Mouse (Mus musculus) frontal cortex, postnatal 14 days (tissue): Measurements from ENCODE around the gene Sost.

Experiments
- DNase-seq, 2 experiments: peaks; one replicate each; pipeline ENCODE4 v3.0.0; 2022; ENCODE audit warnings: low spot score in 2 of 2

Sost gene

DNA sequence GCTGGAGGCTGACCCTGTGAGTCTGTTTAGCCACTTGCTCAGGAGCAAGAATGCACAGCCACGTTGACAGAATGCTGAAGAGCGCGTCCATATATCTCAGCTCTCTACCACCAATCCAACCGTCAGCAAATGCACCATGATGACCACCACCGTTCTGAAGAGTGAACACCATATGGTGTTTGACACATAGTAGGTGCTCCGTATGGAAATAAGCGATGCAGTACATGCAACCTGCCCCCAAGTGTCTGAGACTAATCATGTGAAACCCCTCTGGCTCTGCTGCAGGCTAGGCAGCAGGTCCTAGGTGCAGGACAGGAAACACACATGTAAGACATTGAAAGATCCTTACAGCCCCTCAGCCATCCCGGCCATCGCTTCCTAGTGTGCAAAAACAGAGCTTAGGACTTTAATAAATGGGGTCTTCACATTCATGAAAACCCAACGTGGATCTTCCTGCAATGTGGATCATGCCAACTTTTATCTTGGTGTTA is 16.7 kb upstream of the Sost start:
- DNase-seq, result no peak

DNA sequence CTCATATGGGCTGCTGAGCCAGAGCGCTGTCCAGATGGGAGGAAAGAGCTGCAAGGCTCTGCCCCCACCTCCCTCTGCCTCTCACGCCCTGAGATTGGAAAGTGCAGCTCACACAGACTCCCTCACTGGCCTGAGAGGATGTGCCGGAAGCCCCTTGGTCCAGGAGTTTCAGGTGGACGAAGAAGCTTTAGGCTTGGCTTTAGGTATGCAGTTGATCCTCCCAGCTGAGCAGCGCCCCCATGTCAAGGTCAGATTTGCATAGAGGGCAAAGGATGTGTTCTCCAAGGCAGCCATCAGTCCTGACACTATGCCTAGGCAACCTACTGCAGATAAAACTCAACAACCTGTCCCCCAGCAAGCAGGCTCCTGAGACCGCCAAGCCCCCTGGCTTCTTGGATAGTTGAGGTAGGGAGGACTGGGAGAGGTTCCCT is 16.2 kb upstream of the Sost start:
- DNase-seq, result no peak

DNA sequence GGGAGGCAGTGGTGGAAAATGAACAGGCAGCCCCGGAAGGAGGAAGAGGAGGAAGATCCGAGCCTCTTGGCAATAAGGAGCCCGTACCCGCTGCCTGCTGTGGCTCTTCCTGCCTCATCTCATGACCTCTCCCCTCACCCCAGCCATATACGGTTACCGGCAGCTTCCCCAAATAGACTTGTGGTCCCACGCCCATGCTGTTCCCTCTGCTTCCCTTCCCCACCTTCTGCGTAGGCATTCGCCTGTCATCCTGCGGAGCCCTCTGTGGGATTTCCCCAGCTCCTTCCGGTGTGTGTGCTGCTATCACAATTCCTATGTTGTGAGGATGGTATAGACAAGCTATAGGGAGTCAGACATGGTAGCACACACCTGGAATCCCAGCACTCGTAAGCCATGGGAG is 15.0 kb upstream of the Sost start:
- no peak for DNase-seq

DNA sequence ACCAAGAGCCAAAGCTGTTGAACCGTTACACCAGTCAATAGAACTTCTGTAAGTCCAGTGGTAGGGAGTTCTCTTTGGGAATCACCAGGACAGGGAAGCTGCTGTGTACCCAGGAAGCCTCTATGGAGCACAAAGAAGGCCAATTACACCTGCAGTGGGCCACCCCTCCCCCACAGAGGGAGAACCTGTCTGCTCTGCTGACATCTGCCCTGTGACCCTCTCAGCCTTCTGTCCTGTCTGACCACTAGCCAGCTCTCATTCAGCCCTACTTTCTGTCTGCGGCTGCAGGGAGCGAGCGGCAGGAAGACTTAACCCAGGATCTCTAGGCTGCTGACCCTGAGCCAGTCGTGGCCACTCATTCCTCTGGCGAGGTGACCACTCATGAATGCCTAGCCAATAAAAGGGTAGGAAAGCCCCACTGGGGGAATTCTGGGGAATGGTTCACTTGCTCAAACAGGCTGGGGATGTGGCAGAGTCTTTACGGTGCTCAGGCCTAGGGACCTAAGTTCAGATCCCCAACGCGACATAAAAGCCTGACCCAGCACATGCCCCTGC is 13.9 kb upstream of the Sost start:
- no peak for DNase-seq

DNA sequence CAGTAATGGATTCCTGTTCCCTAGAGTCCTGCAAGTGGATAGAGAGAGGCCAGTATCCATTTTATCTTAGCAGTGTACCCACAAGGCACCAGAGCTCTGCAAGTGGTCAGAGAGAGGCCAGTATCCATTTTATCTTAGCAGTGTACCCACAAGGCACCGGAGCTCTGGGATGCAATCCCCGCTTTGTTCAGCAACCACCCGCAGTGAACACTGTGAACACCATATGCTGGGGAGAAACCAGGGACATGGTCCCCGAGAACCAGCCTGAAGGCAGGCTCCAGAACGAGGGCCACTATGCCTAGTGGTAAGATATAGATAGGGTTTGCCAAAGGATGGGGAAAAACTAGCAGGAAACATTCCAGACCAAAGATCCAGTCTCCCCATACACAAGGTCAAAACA is 12.3 kb upstream of the Sost start:
- DNase-seq, result no peak

DNA sequence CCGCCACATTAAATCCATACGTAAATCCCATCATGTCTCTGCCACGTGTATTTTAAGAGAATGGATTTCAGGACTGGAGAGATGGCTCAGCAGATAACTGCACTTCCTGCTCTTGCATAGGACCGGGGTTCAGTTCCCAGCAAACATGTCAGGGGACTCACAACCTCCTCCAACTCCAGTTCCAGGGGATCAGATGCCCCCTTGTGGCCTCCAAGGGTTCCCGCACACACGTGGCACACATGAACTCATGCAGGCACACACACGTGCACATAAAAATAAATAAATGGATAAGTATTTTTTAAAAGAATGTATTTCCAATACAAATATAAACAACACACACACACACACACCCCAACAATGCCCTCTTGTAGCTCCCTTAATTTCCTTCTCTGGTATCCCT is 10.1 kb upstream of the Sost start:
- DNase-seq, result no peak

DNA sequence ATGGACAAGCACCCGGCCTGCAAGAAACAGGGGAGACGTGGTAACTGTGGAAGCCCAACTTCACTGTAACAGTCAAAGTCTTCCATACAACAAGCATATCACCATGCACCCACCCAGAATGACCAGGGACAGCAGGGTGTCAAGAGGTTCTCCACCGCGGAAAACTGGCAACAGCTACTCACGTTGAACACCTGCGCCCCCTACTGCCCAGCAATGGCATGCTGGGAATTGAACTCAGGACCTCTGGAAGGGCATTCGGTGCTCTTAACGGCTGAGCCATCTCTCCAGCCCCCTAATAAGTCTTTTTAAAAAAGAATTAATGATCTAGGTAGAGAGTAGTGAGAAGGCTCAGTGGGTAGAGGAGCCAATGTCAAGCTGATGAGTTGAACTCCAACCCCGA is 8.1 kb upstream of the Sost start:
- DNase-seq, result no peak

DNA sequence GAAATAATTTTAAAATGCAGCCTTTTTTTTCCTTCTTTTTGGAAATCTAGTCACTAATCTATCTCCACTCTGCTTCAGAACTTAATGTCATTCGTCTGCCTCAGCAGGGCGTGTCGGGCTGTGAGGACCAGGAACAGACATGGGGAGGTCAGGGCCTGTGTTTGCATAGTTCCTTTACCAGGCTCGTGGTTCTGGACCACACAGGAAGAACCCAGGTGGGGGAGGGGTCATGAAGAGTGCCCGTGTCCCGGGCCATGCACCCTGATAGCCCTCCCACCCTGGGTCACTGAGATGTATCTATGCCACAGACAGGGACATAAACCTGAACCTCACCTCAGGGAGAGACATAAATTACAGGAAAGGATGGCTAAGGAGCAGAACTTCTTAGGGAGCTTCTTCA is 7.4 kb upstream of the Sost start:
- DNase-seq, result no peak

DNA sequence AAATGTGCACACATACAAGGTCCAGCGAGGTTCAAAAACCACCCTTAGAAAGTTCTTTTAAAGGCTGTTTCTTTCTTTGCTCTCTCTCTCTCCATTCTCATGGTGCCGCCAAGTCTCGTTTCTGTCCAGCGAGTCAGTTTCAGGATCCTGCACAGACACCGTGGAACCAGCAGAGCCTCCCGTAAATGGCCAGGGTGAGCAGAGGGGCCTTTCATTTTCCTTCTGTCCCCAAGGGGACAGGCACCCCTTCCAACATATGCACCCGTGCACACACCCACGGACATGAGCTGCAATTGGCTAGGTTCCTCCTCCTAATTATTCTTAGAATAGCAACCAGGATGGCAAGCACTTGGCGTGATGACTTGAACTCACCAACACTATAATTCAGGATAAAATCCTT is 6.7 kb upstream of the Sost start:
- no peak for DNase-seq

DNA sequence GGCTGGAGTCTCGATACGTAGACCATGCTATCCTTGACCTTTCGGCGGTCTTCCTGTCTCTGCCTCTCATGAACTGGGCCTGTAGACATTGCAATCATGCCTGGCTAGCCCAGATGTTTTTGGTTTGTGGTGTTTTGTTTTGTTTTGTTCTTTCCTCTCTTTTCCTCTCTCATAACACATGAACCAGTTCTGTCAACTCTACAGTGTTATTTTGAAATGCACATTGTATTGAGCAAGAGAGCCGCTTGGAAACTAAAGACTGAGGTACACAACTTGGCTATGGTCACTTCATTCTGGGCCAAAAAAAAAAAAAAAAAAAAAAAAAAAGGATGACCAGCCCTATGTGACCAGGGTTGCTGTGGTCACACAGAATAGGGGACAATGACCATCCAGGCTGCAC is 5.8 kb upstream of the Sost start:
- no peak for DNase-seq

DNA sequence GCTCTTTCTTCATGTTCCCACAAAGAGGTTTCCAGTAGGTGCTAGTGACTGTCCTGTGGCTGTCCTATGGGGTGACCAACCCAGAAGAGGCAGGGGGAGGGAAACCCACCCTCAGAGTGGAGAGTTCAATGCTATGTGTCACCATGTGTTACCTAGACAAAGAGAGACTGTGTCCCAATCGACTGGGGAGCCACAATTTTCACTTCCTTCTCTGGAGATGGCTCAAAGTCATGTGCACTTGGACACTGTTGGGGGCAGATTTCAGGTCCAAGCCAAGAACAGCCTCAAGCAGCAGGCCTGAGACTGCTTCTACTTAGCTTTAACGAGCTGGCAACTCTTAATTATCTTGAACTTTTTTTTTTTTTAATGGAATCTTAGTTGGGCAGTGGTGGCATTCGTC is 5.3 kb upstream of the Sost start:
- DNase-seq, result no peak

DNA sequence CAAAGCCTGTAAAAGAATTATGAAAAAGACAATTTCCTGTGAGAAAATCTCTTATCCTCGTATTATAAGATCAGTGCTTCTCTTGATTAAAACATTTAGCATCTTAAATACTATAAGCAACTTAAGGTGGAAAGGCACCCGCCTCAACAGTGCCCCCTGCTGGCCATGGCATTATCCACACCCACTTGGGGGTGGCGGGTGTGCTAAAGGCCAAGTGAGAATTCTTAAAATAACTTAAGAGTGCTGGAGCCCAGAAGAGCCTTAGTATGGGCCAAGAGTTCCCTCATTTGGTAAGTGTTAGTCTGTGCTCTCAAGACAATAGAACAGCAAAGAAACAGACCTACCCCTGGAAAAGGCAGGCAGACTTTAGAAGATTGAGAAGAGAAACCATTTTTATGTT is 4.6 kb upstream of the Sost start:
- no peak for DNase-seq

DNA sequence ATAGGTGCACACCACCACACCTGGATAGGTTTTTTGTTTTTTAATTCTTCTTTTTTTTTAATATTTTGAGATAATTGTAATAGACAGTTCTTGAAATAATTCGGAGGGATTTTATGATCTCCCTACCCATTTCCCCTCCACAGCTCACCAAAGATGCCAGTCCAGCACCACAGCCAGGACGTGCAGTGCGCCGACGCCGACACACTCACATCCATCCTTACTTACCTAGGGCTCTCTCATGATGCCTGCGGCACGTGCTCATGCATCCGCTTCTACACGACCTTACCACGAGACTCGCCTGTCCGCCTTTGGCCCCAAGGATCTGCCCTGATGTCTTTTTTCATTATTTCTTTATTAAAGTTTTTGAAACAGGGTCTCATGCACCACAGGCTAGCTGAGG is 3.0 kb upstream of the Sost start:
- DNase-seq, result no peak

DNA sequence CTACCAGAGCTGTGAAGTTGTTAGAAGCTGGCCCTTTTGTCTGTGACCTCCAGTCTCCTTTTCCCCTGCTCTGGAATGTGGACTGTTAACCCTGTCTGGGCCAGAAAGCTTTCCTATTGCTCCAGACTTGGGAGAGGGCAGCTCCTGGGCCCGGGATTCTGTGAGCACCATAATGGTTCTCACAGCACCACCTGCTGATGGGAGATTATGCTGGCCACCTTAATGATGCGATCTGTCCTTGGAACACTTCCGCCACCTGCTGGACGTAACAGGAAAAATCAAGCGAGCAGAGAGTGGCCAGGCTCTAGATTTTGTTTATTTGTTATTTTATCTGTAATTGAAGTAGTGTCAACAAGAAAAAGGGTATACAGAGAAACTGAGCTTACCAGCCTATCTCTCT is 2.0 kb upstream of the Sost start:
- DNase-seq, result peak; percentile 65 to 80

DNA sequence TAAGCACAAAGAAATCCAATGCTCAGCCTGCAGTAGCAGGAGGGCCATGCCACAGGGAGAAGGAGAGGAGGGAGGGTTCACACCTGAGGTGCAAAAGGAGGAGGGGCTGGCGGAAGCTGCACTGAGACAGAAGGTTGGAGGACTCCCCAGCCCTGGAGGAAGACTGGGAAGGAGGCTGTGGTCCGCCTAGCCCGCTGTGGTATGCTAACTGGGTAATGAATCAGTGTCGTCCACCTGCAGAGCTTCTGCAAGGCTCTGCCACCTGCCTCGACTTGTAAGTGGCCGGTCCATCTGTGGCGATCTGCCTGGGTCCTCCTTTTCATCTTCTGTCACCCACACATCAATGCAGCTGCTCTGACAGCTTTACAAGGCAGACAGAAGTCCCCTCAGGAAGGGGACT is 1.5 kb upstream of the Sost start:
- no peak for DNase-seq

DNA sequence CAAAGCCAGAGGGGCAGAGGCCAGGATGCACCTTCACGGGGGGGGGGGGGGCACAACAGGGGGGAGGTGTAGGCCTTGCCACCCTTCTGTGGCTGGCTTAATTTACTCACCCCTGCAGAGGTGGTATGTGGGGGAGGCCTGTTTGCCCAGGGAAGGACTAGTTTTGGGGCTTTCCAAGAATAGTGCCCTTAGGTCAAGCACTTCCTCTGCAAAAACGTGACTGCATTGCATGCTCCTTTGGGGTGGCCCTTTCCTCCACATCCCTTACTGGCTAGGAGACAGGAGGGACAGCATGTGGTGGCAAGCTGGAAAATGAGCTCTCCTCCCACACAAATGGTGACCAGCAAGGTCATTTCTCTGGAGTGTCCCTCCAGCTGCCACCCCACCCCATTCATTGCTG is 1.3 kb downstream of the Sost start:
- DNase-seq, result no peak

DNA sequence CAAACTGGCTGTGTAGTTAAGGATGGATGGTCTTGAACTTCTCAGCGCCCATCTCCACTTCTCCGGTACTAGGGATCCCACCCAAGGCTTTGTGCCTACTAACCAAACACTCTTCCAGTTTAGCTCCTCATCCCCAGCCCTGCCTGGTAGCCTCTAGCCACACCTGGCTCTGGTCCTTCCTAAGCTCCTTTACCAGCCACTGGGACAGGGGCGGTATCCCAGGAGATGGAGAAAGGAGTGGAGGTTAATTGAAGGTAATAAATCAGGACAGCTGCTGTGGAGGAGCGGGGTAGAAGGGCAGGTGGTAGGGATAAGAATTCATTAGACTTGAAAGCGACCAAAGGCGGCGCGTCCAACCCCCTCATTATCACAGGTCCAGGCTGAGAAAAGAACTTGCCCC is 2.2 kb downstream of the Sost start:
- no peak for DNase-seq

DNA sequence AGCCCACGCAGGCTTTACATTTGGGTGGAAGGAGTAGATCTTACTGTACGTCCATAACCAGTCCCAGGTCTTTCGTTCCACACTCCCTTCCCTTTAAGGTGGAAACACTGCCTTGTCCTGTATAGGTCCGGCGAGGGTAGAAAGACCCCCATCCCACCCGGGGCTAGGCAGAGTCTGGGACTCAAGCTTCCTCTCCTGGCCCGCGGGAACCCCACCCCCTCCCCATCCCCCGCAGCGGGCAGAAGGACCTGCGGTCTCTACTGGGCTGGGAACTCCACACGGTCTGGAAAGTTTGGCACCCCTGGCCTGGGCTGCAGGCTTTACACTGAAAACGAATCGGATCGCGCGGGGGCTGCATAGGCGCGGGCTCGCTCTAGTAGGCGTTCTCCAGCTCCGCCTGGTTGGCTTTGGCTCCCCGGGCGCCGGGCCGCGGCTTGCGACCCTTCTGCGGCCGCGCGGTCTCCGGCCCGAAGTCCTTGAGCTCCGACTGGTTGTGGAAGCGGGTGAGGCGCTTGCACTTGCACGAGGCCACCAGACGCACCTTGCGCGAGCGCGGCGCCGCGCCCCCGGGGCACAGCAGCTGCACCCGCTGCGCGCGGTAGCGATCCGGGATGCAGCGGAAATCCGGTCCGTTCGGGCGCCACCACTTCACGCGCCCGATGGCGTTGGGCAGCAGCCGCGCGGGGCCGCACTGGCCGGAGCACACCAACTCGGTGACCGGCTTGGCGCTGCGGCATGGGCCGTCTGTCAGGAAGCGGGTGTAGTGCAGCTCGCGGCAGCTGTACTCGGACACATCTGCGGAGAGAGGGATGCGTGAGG is 3.1 kb downstream of the Sost start:
- DNase-seq, result no peak

DNA sequence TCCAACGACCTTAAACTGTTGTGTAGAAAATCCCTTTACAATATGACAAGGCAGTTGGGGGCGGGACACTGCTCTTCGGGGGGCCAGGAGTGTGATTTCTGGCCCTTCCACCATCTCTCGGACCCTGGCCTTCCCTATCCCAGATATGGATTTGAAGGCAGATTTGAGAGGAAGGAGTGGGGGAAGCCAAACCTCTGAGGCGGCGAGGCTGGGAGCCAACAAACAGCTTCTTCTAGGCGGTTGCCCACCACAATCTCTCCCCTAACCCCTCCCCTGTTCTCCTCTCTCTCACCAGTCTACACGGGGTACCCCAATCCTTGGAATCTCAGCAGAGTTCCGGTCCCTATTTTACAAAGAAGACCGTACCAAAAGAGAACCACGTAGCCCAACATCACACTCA is 3.8 kb downstream of the Sost start:
- DNase-seq, result no peak

DNA sequence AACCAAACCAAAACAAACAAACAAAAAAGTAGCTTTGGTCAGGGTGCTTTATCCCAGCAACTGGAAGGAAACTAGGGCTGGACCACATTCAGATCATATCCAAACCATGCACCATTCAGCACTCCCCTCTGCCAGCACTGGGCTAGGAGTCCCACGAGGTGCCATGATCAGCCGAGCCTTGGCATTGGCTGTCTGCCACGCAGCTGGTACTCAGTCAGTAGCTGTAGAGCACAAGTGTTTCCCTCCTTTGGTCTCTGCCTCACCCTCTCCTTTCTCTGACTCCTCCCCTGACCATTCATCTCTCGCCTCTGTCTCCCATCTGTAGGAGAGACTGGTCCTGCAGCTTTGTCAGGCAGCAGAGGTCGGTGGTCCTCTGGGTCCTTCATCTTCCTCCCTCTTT is 9.3 kb downstream of the Sost start:
- DNase-seq, result no peak

DNA sequence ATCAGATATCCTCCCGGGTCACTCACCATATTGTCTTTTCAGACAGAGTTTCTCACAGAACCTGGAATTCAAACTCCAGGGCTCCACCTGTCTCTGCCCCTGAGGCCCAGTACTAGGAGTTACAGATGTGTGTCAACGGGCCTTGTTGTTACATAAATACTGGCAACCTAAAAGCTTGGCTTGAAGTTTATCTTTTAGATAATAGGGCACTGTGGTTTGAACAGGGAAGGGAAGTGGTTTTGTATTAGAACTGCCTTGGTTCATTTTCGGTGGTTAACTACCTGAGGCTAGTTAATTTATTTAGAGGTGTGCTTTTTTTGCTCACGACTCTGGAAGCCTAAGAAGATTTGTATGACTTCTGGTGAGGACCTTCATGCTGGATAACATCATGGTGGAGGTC is 13.4 kb downstream of the Sost start:
- DNase-seq, result no peak

DNA sequence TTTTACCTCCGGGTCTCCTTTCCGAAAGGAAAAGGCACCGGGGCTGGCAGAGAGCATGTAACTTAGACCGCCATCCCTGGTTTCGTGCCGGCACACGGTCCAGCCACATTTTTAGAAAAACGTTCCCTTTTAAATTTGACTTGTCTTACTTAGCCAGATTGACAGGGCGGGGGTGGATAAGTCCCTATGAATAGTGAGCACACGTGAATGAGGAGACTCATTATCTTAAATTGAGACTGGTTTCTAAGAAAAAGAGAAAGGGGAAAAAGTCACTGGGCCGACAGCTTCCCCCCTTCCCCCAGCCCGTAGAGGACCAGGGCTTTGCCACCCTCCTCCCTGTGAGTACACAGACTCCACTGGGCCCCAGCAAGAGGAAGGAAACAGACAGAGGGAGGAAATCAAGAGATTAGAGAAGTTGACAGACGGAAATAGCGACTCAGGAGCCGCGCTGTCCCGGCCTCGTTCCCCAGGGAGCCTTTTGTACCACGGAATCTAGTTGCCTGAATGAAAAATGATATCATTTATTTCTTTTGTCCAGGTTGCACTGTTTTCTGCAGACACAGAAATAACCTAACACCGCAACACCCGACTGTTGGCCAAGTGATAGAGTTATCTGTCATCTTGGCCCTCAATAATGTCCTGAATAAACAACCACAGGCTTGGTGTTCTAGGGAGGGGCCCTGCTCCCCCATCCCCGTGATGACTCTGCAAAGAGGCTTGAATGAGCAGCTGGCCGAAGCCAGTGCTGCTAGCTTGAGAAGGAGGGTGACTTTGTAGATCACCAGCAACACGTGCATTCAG is 14.1 kb downstream of the Sost start:
- DNase-seq, result no peak

DNA sequence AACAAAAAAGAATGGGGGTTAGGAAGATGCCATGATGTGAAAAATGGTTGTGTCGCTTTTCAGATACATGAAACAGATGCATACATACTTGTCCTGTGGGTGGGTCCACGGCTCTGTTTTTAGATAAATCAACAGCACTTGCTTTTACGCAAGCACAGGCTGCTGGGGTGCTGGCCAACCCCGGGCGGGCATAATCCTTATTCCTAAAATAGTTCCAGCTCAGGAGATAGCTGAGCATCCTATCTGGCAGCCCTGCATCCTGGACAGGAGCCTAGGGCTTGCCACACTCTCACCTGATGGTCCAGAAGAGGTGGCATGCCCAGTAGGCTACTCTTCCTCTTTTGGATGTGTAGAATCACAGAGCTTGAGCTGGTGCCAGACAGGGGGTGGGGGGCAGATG is 16.8 kb downstream of the Sost start:
- DNase-seq, result no peak
